Mouse (Mus musculus) CD4-positive, CD25-positive, alpha-beta regulatory T cell (primary cell): ENCODE results near the gene Evi2a. TPM values are rescaled to one million over a fixed set of nuclear protein-coding genes. Genes with fewer than 3 reads are reported as not detected.

ENCODE experiments used
- polyA plus RNA-seq: library from polyadenylated mRNA; unstranded; fragments of 100-300 nt; shearing (Covaris generic); gene quantifications from one replicate; pipeline ENCODE4 v1.2.1, GENCODE M21; 2017

Gene Evi2a
- polyA plus RNA-seq, result 24.9 TPM

DNA sequence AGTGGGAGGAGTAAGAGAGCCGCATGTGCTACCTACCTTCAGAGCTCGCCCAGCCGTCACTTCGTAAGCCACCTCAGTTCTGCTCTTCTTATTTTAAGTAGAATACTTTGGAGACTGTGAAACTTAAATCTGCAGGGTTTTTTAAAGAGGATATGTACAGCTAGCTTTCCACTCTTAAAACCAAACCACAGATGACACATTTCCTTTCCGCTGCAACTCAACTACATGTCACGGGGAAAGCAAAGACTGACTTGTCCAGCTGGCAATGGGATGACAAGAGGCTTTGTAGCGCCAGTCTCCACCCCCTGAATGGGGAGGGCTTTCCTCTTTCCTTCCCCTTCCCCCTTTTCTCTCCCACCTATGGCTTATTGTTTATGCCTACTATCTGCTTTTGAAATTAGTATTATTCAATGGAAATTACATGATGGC lies at the start of gene Evi2a, which contains the start of gene Evi2:
Gene Evi2a, minus strand, starts transcription at position 277 of the 429 bp plus-strand sequence.
Gene Evi2, minus strand, starts transcription at position 257 of the 429 bp plus-strand sequence.

DNA sequence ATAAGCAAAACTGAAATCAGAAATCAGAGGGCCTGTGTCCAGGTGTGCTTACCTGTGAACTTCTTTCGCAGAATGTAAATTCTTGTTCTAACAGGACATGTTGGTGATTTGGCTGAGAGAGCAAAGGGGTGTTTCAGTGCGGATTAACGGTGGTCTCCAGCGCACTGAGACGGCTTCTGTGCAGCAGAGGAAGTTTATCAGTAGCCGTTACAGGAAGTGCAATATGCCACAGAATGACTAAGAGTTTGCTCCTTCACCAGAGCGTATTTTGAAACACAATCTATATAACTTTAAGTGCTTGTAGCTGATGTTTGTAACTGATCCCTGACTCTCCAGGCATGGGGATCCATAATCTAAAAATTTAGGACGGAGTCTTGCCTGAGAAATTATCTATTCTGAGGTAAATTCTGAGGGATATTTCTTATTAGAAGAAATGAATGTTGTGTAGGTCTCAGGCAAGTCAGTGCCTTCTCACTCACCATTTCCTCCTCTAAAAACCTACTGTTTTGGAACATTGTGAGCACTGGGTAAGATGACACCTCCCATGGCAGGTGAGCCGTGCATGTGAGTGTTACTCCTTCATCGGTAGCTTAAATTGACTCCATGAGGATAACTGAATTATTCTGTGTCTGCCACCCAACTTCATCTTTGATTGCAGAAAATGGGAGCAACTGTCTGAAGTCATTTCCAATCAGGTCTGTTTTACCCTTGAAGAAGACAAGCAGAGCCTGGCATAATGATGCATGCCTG lies 6.7 kb downstream of the Evi2a start, which contains the start of gene Evi2b:
Gene Evi2b, minus strand, starts transcription at position 203 of the 750 bp plus-strand sequence.

DNA sequence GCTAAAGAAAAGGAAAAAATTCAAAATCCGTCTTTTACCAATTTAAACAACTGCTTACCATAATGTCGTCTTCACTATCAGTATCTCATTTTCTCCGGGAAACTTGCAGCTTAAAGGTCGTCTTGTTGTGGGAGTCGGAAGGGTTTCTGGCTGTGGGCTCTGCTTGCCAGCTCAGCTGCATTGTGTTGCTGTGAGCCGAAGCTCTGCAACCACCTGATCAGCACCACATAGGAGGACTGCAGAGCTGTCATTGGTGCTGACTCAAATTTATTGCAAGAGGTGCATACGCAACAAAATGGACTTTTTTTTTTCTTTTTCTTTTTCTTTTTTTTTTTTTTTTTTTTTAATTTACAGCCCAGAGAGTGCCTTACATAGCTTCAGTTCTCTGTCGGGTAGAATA lies 26.6 kb downstream of the Evi2a start, which contains the start of gene Omg:
Gene Omg, minus strand, starts transcription at position 240 of the 400 bp plus-strand sequence.

Other genes starting within 250 kb of the Evi2a start
- not detected for gene Gm9964, start 233.7 kb downstream of the Evi2a start, polyA plus RNA-seq
- gene Nf1, start 190.9 kb downstream of the Evi2a start, polyA plus RNA-seq, result 1.3 TPM
- gene Omg, start 26.5 kb downstream of the Evi2a start, polyA plus RNA-seq, result not detected
- 43.5 TPM for gene Evi2b, start 6.8 kb downstream of the Evi2a start, polyA plus RNA-seq
- gene Evi2, start within 50 bp of the Evi2a start, polyA plus RNA-seq, result 3.9 TPM
- gene Rab11fip4, start 60.6 kb upstream of the Evi2a start, polyA plus RNA-seq, result 17.8 TPM